ENCODE assay signal across 8 mouse cellular contexts in the genomic region with DNA sequence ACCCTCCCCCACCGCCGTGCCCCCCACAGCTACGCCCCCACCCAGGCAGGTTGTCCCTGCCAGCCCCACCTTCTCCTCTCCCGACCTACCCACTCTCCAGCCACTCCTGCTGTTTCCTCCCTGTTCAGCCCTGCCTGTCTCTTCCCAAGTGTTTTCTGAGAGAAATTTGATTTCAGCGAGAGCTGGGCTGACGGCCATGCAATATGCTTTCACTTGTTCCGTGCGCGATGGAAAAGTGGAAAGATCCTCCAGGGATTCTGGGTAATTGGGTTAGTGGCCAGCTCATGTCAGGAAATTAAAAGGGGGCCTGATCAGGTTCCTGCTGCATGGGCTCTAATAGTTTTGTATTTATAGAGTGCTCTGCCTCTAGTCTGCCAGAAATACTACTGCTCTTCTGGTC.
A peak's percentile ranks its signal among the peaks of the same experiment; 100 is the strongest.
DNase-seq lines count a peak whose midpoint lies in the region.

No protein-coding gene starts in this region.

- intact Hi-C loops in left cerebral cortex, postnatal 25 days (cut with DNase I) = no loop called here

- peak; percentile 25 to 31 for DNase-seq in heart, adult 18-20 months
- no peak for DNase-seq in heart, adult 8-10 months (ENCODE audit: low spot score)
- DNase-seq in MN1 (ENCODE audit: low spot score) = peak; percentile 77
- DNase-seq in frontal cortex, postnatal 36 days (ENCODE audit: low spot score in 2 of 2) = peak; percentile 21 to 48
- DNase-seq in left cerebral cortex, postnatal 25 days (ENCODE audit: low spot score in 2 of 2) = peak; percentile 15 to 47
- no peak for DNase-seq in ovary, postnatal 14 days (ENCODE audit: low spot score)
- no peak for DNase-seq in thymus, adult 18-20 months
- DNase-seq in kidney, adult 11 months = no peak

Comparison
In these comparisons a context has a peak if more than half of its experiments do, and no peak if none do; other contexts are left out.
1. DNase-seq: peak in heart, adult 18-20 months (2 of 2), MN1 (single experiment), frontal cortex, postnatal 36 days (2 of 2) and left cerebral cortex, postnatal 25 days (2 of 2); none in heart, adult 8-10 months (single experiment), ovary, postnatal 14 days (single experiment), thymus, adult 18-20 months (0 of 2) and kidney, adult 11 months (single experiment).